Mouse (Mus musculus) bone marrow, adult 2 months (tissue): ENCODE measurements around the gene Gtpbp1.

ENCODE experiments used
- CTCF ChIP-seq: fragments of 200-500 bp; IDR thresholded peaks from 2 replicates; pipeline ENCODE4 v1.5.1; 2011; ENCODE audit warnings: low read length, control low read depth; ENCODE audit not compliant: control insufficient read depth, insufficient read depth
- POLR2A ChIP-seq: fragments of 200-500 bp; IDR thresholded peaks from 2 replicates; pipeline ENCODE4 v1.6.1; 2011; ENCODE audit warnings: low read depth, mild to moderate bottlenecking, control low read depth, low read length, borderline replicate concordance; ENCODE audit not compliant: control insufficient read depth

- peak; percentile 72; the same call in 1 of the 2 replicates for TF ChIP-seq POLR2A
- peak; percentile 65 for TF ChIP-seq CTCF
Measured at GRCm38 (mm10) chr15:79670249-79670971, 20.2 kb upstream of the Gtpbp1 start, which contains the start of gene Tomm22.
